Mouse (Mus musculus) cerebellum, adult 11-12 months (tissue): ENCODE data around the gene Kctd17.

Source experiments
- DNase-seq: peaks from one replicate; pipeline ENCODE4 v3.0.0; 2022

Gene Kctd17

DNA sequence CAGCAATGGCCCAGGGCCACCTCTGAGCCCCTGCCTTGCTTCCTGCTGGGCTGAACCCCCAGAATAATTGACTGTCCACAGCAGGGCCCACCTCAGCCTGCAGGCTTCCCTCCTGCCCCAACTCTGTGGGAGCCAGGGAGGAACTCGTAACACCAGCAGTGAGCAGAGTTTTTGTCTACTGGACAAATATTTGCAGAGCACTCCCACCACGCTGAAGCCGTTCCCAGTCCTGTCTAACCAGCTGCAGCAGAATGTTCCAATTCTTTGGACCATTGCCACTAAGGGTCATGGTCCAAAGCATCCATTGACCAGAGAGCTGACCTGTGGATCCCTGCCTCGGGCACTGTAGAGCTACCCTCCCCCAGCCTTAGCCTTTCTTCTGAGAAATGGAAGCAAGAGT, 11.4 kb upstream of the Kctd17 start:
- DNase-seq, result no peak

DNA sequence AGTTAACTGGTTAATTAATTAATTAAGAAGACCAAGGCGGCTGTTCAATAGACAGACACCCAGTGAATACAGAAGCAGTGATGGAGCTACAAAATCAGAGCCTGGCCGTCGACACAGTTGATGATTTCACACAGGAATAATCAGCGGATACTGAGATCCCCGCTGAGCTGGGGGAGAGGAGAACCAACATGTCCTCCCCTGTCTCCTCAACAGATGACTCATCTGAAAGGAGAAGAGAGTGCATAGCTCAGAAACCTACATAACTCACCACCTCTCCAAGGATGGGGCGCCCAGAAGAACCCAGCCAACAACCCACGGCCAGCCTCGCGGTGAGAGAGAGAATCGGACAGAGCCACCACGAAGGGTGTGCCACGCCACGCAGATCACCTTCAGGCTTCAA, 8.0 kb upstream of the Kctd17 start:
- DNase-seq, result no peak

DNA sequence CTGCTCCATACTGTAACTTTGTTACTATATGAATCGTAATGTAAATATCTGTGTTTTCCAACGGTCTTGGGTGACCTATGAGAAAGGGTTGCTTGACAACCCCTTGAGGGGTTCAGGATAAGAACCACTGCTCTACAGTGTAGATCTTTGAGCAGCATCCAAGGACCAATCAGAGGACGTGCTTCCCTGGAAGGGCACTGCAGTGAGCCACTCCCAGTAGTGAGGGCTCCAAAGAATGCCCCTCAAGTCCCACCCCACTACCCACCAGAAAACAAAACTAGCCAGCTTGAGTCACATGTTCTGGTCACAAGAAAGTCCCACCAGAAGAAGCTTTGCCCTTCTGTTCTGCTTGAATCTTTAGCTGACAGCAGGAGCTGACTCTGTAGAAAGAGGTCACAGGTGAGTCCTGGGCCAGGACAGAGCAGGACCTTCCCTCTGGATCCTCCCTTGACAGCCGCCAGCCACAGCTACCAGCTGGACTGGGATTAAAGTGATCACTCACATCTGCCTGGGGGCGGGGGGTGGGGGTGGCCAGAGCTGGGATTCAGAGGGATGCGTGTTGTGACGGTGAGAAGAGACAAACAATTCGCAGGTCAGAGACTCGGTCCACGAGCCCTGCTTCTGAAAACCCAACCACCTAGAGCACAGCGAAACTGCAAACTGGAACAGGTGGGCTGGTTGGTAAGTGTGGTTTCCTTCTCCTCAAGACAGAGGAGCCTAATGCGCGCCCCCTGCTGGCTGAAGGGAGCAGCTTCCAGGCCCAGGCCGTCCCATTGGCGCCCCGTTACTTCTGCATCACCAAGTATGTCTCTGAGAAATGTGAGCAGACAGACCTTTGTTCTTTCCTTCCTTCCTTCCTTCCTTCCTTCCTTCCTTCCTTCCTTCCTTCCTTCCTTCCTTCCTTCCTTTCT, 6.1 kb upstream of the Kctd17 start:
- DNase-seq, result peak; percentile 69

DNA sequence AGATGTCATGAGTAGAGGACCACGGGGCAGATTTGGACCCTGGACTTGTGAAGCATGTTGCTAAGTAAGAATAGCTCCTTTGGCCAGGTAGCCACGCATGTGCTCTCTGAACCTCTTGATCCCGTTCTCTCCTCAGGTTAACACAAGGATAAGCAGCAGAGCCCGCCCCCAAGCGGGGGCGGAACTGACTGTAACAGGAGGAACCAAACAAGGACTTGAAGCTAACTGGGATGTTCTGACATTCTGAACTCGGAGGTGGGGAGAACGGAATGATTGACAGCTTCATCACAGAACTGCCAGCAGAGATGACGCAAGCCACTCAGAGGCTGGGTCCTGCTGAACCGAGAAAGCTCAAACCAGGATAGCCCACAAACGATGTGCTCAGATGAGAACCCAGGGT, 3.9 kb upstream of the Kctd17 start:
- no peak for DNase-seq

DNA sequence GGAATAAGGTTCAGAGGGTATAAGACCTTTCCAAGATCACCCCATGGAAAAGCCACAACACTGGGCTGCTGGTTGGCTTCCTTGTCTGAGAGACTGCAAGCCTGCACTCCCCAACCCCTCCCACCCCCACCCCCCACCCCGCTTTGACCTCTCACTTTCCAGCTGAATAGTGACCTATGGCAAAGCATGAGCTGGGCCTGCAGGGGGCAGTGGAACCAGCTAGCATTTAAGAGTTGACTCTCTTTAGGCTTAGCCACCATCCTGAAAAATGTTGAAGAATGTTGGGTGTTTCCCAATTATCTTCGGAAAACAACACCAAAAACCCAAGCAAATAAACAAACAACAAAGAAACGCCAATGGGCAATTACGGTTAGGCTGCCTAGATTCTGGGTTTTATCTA, 3.1 kb upstream of the Kctd17 start:
- no peak for DNase-seq

DNA sequence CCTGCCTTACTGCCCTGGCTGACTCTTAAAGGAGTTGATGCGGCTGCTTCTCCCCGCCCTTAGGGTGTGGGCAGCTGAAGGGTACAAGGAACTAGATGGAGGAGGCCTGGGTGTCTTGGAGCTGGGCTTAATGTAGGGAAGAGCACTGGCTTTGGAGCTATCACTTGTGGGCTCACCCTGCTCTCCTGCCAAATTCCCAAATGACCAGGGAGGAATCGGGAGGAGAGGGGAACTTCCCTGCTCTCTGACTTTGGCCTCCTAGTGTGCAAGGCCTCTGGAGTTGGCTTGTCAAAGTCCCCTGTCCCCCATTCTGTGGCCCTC, 735 bp downstream of the Kctd17 start:
- no peak for DNase-seq

DNA sequence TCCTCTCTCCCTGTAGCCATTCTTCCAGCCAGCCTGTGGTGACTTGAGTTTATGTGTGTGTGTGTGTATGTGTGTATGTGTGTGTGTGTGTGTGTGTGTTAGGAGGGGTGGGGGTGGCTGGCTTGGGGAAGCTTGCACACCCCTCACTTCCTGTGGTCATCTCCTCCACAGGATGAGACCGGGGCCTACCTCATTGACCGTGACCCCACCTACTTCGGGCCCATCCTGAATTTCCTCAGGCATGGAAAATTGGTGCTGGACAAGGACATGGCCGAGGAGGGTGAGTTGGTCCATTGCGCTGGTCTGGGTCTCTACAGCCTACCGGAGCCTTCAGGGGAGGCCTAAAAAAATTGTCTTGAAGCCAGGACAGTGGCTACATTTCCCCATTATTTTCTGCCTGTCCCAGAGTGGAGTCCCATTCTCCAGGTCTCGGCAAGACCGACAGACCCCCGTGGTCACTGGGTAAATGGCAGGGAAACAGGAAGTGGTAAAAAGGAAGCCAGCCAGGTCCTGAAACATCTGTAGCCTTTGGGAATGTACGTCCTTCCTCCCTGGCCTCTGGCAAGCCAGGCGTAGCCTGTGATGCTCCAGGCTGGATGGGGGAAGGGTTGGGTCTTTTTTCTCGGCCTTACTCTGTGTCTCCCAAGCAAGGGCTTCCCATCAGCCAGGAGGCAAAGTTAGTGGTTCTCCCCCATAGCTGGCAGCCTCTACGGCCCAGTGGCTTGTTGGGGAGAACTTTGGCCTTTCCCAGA, 1.7 kb downstream of the Kctd17 start:
- peak; percentile 42 for DNase-seq

DNA sequence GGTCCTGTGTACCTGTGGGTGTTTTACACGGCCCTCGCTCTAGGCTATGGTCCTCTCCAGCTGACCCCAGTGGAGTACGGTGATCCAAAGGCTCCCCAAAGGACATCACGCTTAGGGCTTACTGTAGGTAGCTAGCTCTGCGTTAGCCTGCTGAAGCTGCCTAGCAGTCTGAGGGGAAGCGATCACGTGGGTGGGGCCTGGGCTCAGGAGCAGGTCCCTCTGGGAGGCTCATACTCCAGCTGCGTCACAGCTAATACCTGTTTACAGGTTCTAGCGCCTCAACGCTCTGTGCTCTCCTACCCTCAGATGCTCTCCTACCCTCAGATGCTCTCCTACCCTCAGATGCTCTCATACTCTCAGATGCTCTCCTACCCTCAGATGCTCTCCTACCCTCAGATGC, 2.5 kb downstream of the Kctd17 start:
- peak; percentile 31 for DNase-seq

DNA sequence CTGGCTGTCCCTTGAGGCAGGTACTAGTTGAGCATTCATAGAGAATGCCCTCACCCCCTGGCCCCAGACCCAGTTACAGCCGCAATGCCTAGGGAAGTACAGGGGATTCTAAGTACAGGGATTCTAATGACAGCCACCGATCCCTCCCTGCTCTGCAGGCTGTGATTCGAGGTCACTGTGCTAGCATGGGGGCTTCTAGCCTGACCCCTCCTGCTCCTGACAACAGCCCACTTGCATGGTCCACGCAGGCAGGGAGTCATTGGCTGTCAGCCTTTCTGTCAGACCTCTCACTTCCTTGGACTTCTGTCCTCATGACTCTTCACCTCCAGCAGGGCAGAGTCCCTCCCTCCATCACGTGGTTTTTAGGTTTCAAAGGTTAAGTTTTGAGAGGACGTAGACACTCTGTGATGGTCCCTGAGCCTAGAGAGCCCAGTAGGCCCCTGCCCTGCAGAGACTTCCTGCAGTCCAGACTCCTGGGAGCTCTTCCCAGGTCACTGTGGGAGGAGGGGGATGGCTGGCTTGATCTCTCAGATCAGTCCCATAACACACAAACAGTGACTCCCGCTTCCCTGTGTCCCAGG, 3.3 kb downstream of the Kctd17 start:
- DNase-seq, result peak; percentile 27

DNA sequence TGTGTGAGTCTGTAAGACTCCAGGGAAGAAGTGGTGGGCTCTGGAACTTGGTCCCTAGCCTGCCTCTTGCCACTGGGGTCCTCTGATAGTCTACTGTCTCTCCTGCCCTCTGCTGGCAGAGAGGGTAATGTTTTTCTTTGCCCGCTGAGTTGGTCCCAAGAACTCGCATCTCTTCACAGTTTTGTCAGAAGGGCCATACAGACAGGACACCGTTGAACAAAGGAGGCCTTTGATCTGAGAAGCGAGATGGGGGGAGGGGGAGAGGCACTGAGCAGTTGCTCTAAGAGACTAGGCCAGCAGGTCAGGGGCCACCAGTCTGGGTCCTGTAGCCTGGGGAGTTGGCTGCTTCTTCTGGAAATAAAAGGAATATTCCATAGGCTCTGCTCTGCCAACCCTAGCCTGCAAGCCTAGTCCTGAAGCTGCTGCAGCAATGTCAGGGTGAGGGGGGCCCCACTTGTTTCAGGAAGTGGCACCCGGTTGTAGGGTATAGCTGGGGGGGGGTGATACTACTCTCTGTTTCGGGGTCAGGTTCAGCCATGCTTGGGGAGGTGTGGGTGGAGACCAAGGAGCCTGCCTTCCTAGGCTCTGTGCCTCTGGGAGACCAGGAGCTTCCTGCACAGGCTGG, 6.6 kb downstream of the Kctd17 start:
- DNase-seq, result peak; percentile 53

DNA sequence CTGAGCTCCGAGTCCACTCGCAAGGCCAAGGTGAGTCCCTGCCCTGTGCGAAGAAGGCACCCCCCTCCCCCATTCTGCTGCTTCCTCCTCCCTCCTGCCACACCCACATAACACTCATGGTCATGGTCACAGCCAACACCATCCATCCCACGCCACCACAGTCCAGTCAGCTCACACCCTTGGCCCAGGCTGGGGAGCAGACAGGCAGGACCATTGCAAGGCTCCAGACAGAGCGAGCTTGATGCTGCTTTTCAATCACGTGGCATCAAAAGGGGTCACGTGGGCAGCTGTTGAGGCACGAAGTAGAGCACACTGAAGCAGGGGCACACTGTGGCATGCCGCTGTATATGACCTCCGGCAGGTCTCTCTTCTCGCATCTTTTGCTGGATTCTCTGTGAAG, 7.3 kb downstream of the Kctd17 start:
- peak; percentile 66 for DNase-seq

DNA sequence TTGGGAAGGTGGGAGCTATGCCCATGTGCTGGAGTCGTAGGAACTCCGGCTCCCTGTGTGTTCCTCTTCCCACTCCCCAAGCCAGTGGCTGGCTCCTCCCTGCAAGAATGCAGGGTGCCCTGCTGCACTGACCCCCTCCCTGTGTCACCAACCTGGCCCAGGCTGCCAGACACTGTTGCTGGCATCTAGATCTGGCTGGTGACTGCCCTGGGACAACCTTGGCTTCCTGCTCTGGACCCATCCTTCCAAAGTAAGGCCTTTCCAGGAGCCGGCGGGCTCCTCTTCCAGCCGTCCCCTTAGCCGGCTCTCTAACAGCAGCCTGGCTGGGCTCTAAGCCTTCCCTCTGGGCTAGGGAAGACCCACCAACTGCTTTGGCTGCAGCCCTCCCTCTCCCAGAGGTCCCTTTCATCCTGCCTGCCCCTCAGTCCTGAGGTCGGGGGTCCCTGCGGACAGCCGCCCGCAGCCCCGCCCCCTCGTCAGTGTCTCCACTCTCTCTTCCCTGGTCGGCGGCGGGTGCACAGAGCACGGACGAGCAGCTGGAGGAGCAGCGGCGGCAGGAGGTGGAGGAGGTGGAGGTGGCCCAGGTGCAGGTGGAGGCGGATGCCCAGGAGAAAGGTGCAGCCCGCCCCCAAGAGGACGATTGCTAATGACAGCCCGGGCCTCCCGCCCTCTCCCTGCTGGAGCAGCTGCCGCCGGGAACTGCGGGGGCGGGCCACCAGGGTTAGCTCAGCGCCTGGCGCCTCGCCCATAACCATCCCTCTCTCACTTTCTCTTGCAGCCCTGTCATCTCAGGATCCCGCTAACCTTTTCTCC, 8.2 kb downstream of the Kctd17 start:
- peak; percentile 97 for DNase-seq

DNA sequence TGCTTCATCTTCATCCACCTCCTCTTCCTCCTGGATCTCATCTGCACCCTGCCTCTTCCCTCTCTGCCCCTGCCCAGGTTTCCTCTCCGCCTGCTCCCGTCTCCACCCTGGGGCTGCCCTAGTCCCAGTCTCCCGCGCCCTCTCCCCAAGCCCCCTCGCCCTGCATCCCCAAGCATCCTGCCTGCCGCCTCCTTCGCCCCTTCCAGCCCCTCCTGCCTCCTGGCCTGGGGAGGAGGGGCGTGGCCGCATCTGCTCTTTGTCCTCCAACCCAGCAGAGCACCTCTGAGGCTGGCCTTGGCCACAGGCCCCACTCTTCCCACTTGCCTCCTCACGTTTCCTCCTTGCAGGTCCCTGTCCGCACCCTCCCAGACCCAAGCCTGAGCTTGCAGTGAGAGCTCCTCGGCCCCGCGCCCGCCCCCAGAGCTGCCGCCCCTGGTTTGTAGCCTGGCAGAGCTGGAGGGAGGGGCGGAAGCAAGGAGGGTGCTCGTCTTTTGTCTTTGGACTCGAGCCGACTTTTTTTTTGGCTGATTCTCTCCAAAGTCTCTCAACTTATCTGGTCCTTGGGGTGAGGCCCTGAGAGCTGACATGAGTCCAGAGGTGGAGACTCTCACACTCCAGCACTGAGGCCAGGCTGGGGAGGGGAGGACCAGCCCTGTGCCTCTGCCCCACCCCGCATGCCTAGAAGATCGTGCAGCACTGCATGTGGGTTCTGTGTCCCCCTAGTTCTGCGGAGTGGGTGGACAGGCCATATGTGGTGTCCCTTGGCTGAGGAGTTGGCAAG, 9.1 kb downstream of the Kctd17 start:
- DNase-seq, result peak; percentile 81

DNA sequence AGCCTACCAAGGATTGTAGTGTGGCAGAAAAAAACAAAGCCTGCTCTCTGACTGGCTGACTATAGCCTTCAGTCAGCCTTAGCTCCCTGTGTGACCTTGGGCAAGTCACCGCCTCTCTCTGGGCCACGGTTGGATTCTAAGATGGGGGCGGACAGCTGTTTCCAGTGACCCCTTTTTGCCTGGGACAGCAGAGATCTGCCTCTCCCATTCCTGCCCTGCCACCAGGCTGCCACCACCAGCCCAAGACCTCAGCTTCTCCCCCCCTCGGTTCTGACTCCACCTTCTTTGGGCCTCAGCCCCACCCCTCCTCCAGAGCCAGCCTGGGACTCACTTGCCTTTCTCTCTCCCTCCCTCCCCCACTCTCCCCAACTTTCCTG, 9.6 kb downstream of the Kctd17 start:
- DNase-seq, result peak; percentile 66

DNA sequence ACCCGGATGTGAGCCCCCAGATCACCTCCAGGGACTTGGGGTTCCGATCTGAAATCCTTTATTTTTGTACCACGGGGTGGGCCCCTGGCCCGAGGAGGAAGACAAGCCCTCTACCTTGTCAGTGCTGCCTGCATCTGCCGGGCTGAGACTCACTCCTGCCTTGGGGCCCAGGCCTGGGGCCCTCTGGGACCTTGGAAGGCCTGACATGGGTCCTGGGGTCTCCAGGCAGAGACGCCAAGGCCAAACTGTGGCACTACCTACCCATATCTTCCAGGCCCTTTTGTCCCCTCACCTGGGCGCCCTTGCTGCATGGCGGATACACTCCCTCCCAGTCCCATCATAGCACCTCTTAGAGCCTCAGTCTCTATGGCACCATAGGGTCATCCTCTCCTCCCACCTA, 10.1 kb downstream of the Kctd17 start:
- peak; percentile 56 for DNase-seq

DNA sequence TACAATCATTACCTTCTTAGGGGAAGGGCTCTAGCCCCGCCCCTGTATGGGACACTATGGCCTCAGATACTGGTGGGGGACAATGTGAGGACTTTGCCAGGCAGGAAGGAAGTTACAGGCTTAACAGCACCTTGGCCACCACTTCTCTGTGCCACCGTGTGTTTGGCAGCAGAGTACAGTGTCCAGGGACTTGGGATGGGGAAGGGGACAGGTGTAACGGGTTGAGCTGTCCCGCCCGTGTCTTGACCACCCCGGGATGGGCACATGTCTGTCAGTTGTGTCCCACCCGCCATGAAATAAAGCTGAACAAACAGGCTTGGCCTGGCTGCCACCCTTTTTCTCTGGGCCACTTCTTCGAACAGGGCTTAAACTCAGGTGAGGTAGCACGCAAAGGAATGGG, 10.6 kb downstream of the Kctd17 start:
- peak; percentile 58 for DNase-seq

DNA sequence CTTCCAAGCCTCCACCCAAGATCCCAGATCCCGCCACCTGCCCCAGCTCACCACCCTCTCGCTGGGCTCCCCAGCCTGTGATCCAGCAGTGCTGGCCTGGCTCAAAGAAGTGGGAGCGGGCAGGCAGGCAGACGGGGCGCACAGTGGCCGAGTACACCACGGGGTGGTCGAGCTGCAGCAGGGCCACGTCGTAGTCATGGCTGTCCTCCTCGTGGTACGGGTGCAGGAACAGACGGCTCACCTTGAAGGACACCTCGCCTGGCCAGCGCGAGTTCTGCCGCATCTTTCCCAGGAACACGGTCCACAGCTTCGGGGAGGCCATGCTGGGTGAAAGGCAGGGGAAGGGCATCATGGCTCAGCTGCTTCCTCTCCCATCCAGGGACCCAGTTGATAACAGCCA, 13.9 kb downstream of the Kctd17 start:
- peak; percentile 25 for DNase-seq

DNA sequence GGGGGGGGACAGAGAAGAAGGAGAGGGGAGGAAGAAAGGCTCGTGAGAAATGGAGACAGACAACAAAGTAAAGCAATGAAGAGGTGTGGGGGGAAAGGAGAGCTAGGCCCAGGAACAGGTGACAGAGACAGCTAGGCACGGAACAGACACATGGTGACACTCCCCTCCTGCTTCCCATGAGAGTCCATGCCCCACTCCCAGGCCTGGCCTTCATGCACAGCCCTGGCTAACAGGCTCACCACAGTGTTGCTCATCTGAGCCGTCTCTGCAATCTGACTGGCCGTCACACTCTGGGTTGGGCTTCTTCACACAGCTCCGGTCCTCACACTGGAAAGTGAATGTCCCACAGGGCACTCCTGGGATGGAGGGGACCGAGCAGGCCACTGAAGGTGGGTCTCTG, 15.5 kb downstream of the Kctd17 start:
- no peak for DNase-seq

DNA sequence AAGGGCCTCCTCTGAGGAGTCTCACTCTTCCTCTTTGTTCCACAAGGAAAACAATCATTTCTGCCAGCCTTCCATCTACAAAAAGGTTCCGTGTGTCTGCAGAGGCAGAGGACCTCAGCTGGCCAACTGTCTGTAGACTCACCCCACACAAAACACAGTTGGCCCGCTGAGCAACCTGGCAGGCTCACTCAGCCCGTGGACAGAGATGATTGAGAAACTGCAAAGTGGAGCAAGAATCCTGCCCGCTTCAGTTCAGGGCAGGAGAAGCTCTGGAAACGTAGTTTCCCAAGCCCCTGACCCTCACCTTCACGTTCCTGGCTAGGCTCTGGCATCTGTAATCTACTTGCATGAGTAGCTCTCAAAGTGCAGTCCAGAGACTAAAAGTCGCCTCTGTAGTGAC, 18.8 kb downstream of the Kctd17 start:
- DNase-seq, result peak; percentile 35

DNA sequence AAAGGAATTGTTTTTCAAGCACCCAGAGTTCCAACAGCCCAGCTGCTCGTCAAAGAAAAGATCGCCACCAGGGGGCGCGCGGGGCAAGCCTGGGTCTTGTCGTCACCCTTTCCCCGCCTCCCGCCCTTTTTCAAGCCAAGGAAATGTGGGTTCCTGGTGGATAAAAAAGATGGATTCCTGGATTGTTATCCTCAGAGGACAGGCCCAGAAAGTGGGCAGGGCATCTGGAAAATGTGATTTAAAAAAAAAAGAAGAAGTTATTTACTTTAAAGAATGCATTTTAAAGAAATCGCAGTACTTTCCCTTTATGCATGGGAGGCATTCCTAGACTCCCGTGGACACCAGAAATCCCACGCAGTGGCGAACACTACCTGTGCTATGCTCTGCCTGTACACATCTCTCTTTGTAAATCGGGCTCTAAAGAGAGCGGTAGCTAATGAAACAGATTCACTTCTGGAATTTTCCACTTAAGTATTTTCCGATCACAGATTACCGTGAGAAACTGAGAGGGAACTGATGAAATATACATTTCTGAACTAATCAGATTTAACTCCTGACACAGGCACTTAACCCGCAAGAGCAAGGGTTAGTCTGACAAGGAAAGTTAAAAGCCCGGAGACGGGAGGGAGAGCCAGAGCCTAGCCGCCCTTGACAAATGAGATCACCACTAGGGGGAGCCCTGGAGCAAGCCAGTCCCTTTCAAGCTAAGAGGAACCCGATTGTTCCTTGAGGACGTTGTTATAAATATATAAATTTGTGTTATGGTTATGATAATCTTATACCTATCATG, 19.6 kb downstream of the Kctd17 start:
- peak; percentile 88 for DNase-seq

DNA sequence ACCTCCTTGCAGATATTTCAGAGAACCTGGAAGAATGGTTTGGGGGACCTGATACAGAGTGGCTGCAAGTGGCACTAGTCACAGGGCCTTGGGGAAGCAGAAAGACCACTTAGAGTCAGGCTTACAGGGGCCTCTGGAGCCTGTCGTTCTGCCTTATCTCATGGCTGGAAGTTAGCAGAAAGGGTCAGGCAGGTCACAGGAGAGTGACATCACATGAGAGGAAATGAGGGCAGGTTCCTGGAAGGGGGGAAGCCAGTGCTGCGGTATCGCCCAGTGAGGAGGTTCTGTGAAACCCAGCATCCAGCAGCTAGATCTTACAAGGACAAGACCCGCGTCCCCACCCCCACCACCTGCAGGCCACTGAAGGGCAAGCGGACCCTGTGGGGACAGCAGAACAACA, 20.8 kb downstream of the Kctd17 start:
- DNase-seq, result no peak
